Mouse (Mus musculus) kidney, adult 2 months (tissue): ENCODE data around the gene Oas1f.

ENCODE experiments used
- CTCF ChIP-seq: fragments of 200-500 bp; conservative IDR thresholded peaks from 2 replicates; pipeline ENCODE4 v1.5.1; 2011; ENCODE audit warnings: low read depth, mild to moderate bottlenecking, control low read depth, low read length, moderate library complexity, mixed read lengths; ENCODE audit not compliant: insufficient read depth, insufficient read length
- POLR2A ChIP-seq: fragments of 200-500 bp; IDR thresholded peaks from one replicate; pipeline ENCODE4 v1.6.1; 2011; ENCODE audit warnings: low read depth, low read length, control low read depth

GRCm38 (mm10) chr5:120898726-120899125, 51.6 kb downstream of the Oas1f start:
- no peak for TF ChIP-seq POLR2A
- no peak for TF ChIP-seq CTCF
